Mouse (Mus musculus) G1E (cell line): ENCODE data around the gene 2510002D24Rik.

Experiments used
- CTCF ChIP-seq: IDR thresholded peaks from 2 replicates; pipeline ENCODE4 v1.5.1; 2012; ENCODE audit warnings: low read depth, low read length, inconsistent platforms, mixed read lengths
- GATA1 ChIP-seq: IDR thresholded peaks from 2 replicates; pipeline ENCODE4 v1.6.1; 2012; ENCODE audit warnings: borderline replicate concordance, low read length, inconsistent platforms, mixed read lengths
- POLR2AphosphoS5 ChIP-seq: IDR thresholded peaks from 2 replicates; pipeline ENCODE4 v1.6.1; 2012; ENCODE audit warnings: low read depth, low read length, inconsistent platforms; ENCODE audit not compliant: insufficient replicate concordance
- TAL1 ChIP-seq: conservative IDR thresholded peaks from 2 replicates; pipeline ENCODE4 v1.6.1; 2012; ENCODE audit warnings: low read depth, low read length, inconsistent platforms, mixed read lengths

- TF ChIP-seq CTCF (no peak), POLR2AphosphoS5 (no peak), TAL1 (no peak), GATA1 (no peak)
Observed at GRCm38 (mm10) chr16:18828630-18829029, 7.7 kb upstream of the 2510002D24Rik start.
